Mouse (Mus musculus): ENCODE measurements around the gene Prss48. TPM values are rescaled to one million over a fixed set of nuclear protein-coding genes. Genes with fewer than 3 reads are reported as not detected.

Gene Prss48
- not detected in 2 replicates for total RNA-seq (2021)
- long read RNA-seq, experiment 1, result 0 reads
- long read RNA-seq, experiment 2, partial matches to known transcripts, result 0 of 1 reads
- long read RNA-seq, experiment 2, other reads (novel, unspliced or antisense), result 1 of 1 reads

GRCm38 (mm10) chr3:86002423-86002822, at the start of gene Prss48:
TSS of gene Prss48 (minus strand) at chr3:86002491.
- peak; percentile 17 for DNase-seq

- no peak for DNase-seq
These were observed 46.8 kb upstream of the Prss48 start for GRCm38 (mm10) chr3:86049041-86049440.

GRCm38 (mm10) chr3:86047686-86048408, 45.6 kb upstream of the Prss48 start:
- DNase-seq, result no peak

GRCm38 (mm10) chr3:86040286-86041201, 38.3 kb upstream of the Prss48 start:
- peak; percentile 44 for DNase-seq

- DNase-seq, result peak; percentile 40
These were observed 36.4 kb upstream of the Prss48 start for GRCm38 (mm10) chr3:86038648-86039047.

GRCm38 (mm10) chr3:86037926-86038484, 35.7 kb upstream of the Prss48 start:
- no peak for DNase-seq

- DNase-seq, result no peak
These were observed 31.3 kb upstream of the Prss48 start for GRCm38 (mm10) chr3:86033455-86034090.

- DNase-seq, result peak; percentile 13
These were observed 28.3 kb upstream of the Prss48 start for GRCm38 (mm10) chr3:86030566-86030965.

GRCm38 (mm10) chr3:86028658-86029375, 26.5 kb upstream of the Prss48 start:
- no peak for DNase-seq

- DNase-seq, result no peak
These were observed 23.2 kb upstream of the Prss48 start for GRCm38 (mm10) chr3:86025341-86026137.

- no peak for DNase-seq
These were observed 21.9 kb upstream of the Prss48 start for GRCm38 (mm10) chr3:86024065-86024795.

- no peak for DNase-seq
These were observed 19.4 kb upstream of the Prss48 start for GRCm38 (mm10) chr3:86021651-86022050.

- no peak for DNase-seq
These were observed 18.8 kb upstream of the Prss48 start for GRCm38 (mm10) chr3:86020921-86021650.

- no peak for DNase-seq
These were observed 15.2 kb upstream of the Prss48 start for GRCm38 (mm10) chr3:86017484-86017883.

- no peak for DNase-seq
These were observed 14.7 kb upstream of the Prss48 start for GRCm38 (mm10) chr3:86016965-86017364.

- DNase-seq, result no peak
These were observed 11.5 kb upstream of the Prss48 start for GRCm38 (mm10) chr3:86013837-86014236.

GRCm38 (mm10) chr3:86011833-86012232, 9.5 kb upstream of the Prss48 start:
- DNase-seq, result no peak

GRCm38 (mm10) chr3:86011373-86011772, 9.1 kb upstream of the Prss48 start:
- DNase-seq, result no peak

GRCm38 (mm10) chr3:86010618-86011017, 8.3 kb upstream of the Prss48 start:
- peak; percentile 12 for DNase-seq

All from adrenal gland, postnatal 14 days (tissue).